Mouse (Mus musculus) lung, adult 2 months (tissue): ENCODE measurements around the gene Scn8a. TPM values are rescaled to one million over a fixed set of nuclear protein-coding genes. Genes with fewer than 3 reads are reported as not detected.

ENCODE experiments used
- DNase-seq: peaks from one replicate; pipeline ENCODE4 v3.0.0; 2022
- H3K4me1 ChIP-seq: fragments of 200-500 bp; 2 replicates; pipeline ENCODE4 v1.6.1; 2011; ENCODE audit warnings: low read length; ENCODE audit not compliant: control insufficient read depth, insufficient read depth
- H3K4me3 ChIP-seq: fragments of 200-500 bp; replicated peaks from 2 replicates; pipeline ENCODE3; 2011; ENCODE audit warnings: low read depth, mild to moderate bottlenecking, control low read depth, low read length; ENCODE audit errors: extremely low read depth
- CTCF ChIP-seq: fragments of 200-500 bp; IDR thresholded peaks from 2 replicates; pipeline ENCODE4 v1.5.1; 2011; ENCODE audit warnings: mild to moderate bottlenecking, low read length, control low read depth; ENCODE audit not compliant: insufficient read depth
- POLR2A ChIP-seq: fragments of 200-500 bp; IDR thresholded peaks from 2 replicates; pipeline ENCODE4 v1.6.1; 2011; ENCODE audit warnings: low read depth, mild to moderate bottlenecking, control low read depth, low read length, borderline replicate concordance; ENCODE audit errors: extremely low read depth
- WGBS: fragments of 180-500 bp; shearing (Covaris S2); methylation state at CpG from one replicate; pipeline ENCODE4 v1.1.7; 2018; 5-methylcytosine and 5-hydroxymethylcytosine counted together
- polyA plus RNA-seq: library from polyadenylated mRNA; depleted of rRNA; stranded (reverse); fragments of >200 nt; gene quantifications from 2 replicates; pipeline ENCODE4 v1.2.3, GENCODE M21; 2012

Gene Scn8a
- polyA plus RNA-seq, 1 experiment, result 0.27 TPM

- Histone ChIP-seq H3K4me3 (no peak overlapping the region), H3K4me1 (peaks cover 6% of the 10 kb centered on the region)
- DNase-seq, result no peak
- TF ChIP-seq CTCF, result no peak
- no peak for TF ChIP-seq POLR2A
- 7% methylated on average over 43 of the region's 43 CpGs for WGBS
Observed at GRCm38 (mm10) chr15:101046039-101046526, 176.4 kb downstream of the Scn8a start.

DNA sequence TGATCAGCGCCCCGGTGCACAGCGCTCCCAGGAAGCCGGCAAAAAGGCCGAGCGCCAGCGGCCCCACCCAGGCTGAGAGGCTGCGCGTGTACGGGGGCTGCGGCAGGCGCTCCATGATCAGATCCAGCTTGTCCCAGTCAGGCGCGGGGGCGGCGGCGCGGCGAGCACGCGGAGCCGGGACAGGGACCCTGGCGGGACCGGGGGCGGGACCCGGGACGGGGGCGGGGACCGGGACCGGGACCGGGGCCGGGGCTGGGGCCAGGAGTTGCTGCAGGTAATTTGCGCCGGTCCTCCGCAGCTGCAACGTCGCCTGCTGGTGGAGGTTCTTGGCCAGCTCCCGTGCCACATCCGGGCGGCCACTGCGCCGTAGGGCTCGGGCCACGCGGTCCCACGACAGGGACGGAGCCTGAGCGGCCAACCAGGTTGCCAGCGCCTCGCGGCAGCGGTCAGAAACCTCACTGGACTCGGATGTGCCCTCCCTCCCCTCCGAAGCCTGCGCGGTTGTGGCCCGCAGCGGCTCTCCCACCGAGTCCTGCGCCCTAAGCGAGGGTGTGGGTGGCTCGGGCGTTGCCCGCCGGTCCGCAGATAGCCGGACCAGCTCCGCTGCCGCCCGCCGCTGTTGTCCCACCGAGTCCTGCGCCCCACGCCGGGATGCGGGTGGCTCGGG, 177.0 kb downstream of the Scn8a start:
- no peak for TF ChIP-seq CTCF
- TF ChIP-seq POLR2A, result no peak
- H3K4me3 ChIP-seq, result peak overlapping the region; percentile 45
- peaks cover 6% of the 10 kb centered on the region for H3K4me1 ChIP-seq
- under 1% methylated on average over 77 of the region's 77 CpGs for WGBS
- no peak for DNase-seq

DNA sequence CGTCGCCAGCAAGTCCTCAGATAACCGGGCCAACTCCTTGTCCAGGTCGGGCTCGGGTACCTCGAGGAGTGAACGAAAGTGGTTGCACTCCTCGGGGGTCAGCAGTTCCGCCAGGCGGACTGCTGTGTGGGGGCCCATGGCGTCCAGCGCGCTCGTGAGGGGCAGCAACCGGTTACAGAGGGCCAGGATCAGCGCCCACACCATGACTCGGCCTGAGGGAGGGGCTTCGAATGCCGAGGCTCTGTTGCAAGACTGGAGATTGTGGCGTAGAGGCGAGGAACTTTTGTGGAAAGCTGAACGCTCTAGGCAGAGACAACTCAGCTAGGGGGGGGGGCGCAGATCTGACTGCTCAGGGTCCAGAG, 177.5 kb downstream of the Scn8a start, which contains the start of gene Gm47841:
Gene Gm47841, minus strand, starts transcription at position 204 of the 362 bp plus-strand sequence.
- no peak for TF ChIP-seq CTCF
- no peak for TF ChIP-seq POLR2A
- whole genome bisulfite sequencing, result 5% methylated on average over 23 of the region's 23 CpGs
- DNase-seq, result no peak
- H3K4me1 ChIP-seq, result peaks cover 6% of the 10 kb centered on the region
- peak within 1 kb of the TSS; percentile 45 for H3K4me3 ChIP-seq

DNA sequence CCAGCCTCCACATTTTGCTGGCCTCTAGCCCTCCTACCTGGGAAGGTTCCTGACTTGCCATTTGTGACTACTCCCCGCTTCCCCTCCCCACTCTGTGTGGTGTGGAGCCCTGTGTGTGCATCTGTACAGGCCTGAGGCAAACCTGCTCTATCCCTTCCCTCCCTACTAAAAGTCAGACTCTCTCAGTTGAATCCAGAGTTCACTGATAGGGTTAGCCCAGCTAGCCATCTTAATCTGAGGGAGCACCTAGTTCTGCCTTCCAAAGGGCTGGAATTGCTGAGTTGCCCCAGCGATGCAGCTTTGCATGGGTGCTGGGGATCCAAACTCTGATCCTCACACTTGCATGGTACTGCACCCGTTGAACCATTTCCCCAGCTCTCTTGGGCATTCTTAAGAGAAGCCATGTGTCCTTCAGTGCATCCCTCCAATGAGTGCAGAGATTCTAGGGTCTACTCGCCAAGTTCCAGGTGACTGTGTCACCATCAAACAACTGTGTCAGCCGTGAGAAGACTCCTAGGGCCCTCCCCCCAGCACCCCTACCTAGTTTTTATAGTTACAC, 178.8 kb downstream of the Scn8a start:
- H3K4me1 ChIP-seq, result peaks cover 6% of the 10 kb centered on the region
- 68% methylated on average over 5 of the region's 5 CpGs for WGBS
- DNase-seq, result no peak
- no peak overlapping the region for H3K4me3 ChIP-seq
- TF ChIP-seq POLR2A, result no peak
- TF ChIP-seq CTCF, result no peak

DNA sequence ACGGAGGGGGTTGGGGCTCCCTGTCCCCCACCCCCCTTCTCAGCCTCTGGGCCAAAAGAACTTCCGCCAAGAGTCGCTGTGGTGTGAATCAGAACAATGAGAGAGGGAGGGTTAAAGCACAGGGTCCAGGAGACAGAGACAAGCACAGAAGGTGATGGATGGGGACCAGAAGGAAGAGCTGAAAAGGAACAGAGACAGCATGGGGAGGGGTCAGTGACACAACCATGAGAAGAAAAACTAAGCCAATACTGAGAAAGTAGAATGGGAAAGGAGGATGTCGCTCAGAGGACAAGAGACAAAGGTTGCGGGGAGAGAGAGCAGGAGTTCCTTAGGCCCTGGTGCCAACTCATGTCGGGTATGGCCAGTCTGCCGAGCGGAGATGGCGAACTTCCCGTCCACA, 182.2 kb downstream of the Scn8a start:
- 73% methylated on average over 10 of the region's 10 CpGs for WGBS
- Histone ChIP-seq H3K4me1 (peaks cover 3% of the 10 kb centered on the region; the same call in 1 of the 2 replicates), H3K4me3 (no peak overlapping the region)

DNA sequence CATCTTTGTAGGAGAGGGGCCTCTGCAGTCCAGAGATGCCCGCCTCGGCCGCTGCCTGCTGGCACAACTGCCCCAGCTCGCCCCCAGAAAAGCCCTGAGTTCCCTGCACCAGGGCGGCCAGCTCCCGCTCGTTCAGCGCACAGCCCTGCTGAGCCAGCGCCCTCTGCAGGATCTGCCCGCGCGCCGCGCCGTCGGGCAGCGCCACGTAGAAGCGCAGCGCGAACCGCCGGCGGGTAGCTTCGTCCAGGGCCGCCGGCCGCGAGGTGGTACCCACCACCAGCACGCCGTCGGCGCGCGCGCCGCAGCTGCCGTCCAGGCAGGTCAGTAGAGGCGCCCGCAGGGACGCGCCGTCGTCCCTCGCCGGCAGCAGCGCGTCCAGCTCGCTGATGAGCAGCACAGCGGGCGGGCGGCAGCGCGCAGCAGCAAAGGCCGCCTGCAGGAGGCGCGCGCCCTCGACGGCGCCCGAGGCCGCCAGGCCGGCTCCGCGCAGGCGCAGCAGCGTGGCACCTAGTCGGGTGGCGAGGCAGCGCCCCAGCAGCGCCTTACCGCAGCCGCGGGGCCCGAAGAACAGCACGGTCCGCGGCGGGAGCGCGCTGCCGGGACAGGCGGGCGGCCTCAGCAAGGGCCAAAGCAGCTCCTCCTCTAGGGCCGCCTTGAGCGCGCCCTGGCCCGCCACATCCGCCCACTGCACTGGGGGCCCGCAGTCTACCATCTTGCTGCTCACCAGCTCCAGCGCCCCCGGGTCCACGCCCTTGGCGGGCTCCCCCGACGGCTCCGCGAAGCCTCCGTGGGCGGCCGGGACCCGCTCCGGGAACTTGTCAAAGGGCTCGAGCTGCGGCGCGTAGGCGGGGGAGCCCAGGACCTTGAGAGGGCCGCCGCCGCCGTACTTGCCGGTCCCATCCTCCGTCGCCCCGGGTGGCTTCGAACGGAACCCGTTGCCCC, 183.2 kb downstream of the Scn8a start:
- Histone ChIP-seq H3K4me3 (no peak overlapping the region), H3K4me1 (no peaks in the 10 kb centered on the region; the same call in 1 of the 2 replicates)
- TF ChIP-seq POLR2A, result no peak
- TF ChIP-seq CTCF, result no peak
- 68% methylated on average over 105 of the region's 120 CpGs for WGBS
- no peak for DNase-seq

More for the DNA sequence above, 182.2 kb downstream of the Scn8a start:
- no peak for DNase-seq
- no peak for TF ChIP-seq POLR2A
- no peak for TF ChIP-seq CTCF

GRCm38 (mm10) chr15:101053832-101054459, 184.3 kb downstream of the Scn8a start:
- Histone ChIP-seq H3K4me3 (no peak overlapping the region), H3K4me1 (no peaks in the 10 kb centered on the region; the same call in 1 of the 2 replicates)
- no peak for TF ChIP-seq POLR2A
- no peak for TF ChIP-seq CTCF
- DNase-seq, result no peak
- 58% methylated on average over 65 of the region's 65 CpGs for WGBS

- TF ChIP-seq POLR2A (no peak), CTCF (no peak)
- DNase-seq, result no peak
- Histone ChIP-seq H3K4me1 (no peaks in the 10 kb centered on the region; the same call in 1 of the 2 replicates), H3K4me3 (no peak overlapping the region)
- WGBS, result 92% methylated on average over 10 of the region's 10 CpGs
Observed at GRCm38 (mm10) chr15:101054541-101054940, 184.9 kb downstream of the Scn8a start.

- DNase-seq, result peak; percentile 13
- Histone ChIP-seq H3K4me1 (no peaks in the 10 kb centered on the region; the same call in 1 of the 2 replicates), H3K4me3 (no peak overlapping the region)
- WGBS, result 39% methylated on average over 10 of the region's 10 CpGs
- TF ChIP-seq POLR2A, result no peak
- peak; percentile 55 for TF ChIP-seq CTCF
Observed at GRCm38 (mm10) chr15:101056225-101056624, 186.6 kb downstream of the Scn8a start.
